Mouse (Mus musculus) myocyte (in vitro differentiated cells): ENCODE measurements around the gene Ehf. TPM values are rescaled to one million over a fixed set of nuclear protein-coding genes. Genes with fewer than 3 reads are reported as not detected.

ENCODE experiments used
- H3K27me3 ChIP-seq: one replicate; pipeline ENCODE4 v1.6.1; 2011; ENCODE audit not compliant: control insufficient read depth, insufficient read depth, insufficient read length
- H3K36me3 ChIP-seq: one replicate; pipeline ENCODE4 v1.6.1; 2011; ENCODE audit not compliant: control insufficient read depth, insufficient read depth
- H3K4me2 ChIP-seq: one replicate; pipeline ENCODE4 v1.6.1; 2011; ENCODE audit warnings: low read depth, control low read depth
- H3K4me3 ChIP-seq: one replicate; pipeline ENCODE4 v1.5.1; 2011; ENCODE audit warnings: mild to moderate bottlenecking, control low read depth, moderate library complexity
- H3K79me2 ChIP-seq: one replicate; pipeline ENCODE4 v1.6.1; 2011; ENCODE audit not compliant: control insufficient read depth, insufficient read depth
- H3ac ChIP-seq: one replicate; pipeline ENCODE4 v1.6.1; 2011; ENCODE audit not compliant: control insufficient read depth, insufficient read length
- CEBPB ChIP-seq: IDR thresholded peaks from 2 replicates; pipeline ENCODE4 v1.6.1; 2011; ENCODE audit warnings: mild to moderate bottlenecking, moderate library complexity; ENCODE audit not compliant: poor library complexity, insufficient read depth, severe bottlenecking
- E2F4 ChIP-seq: IDR thresholded peaks from one replicate; pipeline ENCODE4 v1.6.1; 2011; ENCODE audit warnings: mild to moderate bottlenecking, control low read depth, moderate library complexity; ENCODE audit not compliant: insufficient read depth
- MAX ChIP-seq: IDR thresholded peaks from one replicate; pipeline ENCODE4 v1.6.1; 2011; ENCODE audit warnings: low read depth, mild to moderate bottlenecking, control low read depth
- MYOD1 ChIP-seq, 3 experiments: IDR thresholded peaks; one replicate each; pipeline ENCODE4 v1.6.1; 2011; ENCODE audit warnings: control low read depth in 2 of 3, low read depth in 2 of 3, mild to moderate bottlenecking in 2 of 3, moderate library complexity in 1 of 3; ENCODE audit not compliant: insufficient read length in 2 of 3, control insufficient read depth in 1 of 3
- MYOG ChIP-seq, 3 experiments: IDR thresholded peaks; one replicate each; pipeline ENCODE4 v1.6.1; 2011; ENCODE audit warnings: control low read depth in 2 of 3, low read depth in 2 of 3, mild to moderate bottlenecking in 2 of 3; ENCODE audit not compliant: insufficient read length in 2 of 3, control insufficient read depth in 1 of 3, insufficient read depth in 1 of 3
- POLR2A ChIP-seq: IDR thresholded peaks from one replicate; pipeline ENCODE4 v1.6.1; 2011; ENCODE audit warnings: low read depth, mild to moderate bottlenecking, control low read depth, moderate library complexity; ENCODE audit not compliant: insufficient read length
- POLR2AphosphoS2 ChIP-seq: IDR thresholded peaks from one replicate; pipeline ENCODE4 v1.6.1; 2011; ENCODE audit warnings: low read depth, control low read depth; ENCODE audit not compliant: insufficient read length
- REST ChIP-seq: IDR thresholded peaks from one replicate; pipeline ENCODE4 v1.6.1; 2011; ENCODE audit warnings: mild to moderate bottlenecking, control low read depth, moderate library complexity; ENCODE audit not compliant: insufficient read depth, insufficient read length
- SRF ChIP-seq: IDR thresholded peaks from one replicate; pipeline ENCODE4 v1.6.1; 2011; ENCODE audit warnings: low read depth; ENCODE audit not compliant: control insufficient read depth, insufficient read length
- TCF12 ChIP-seq: IDR thresholded peaks from one replicate; pipeline ENCODE4 v1.6.1; 2011; ENCODE audit warnings: mild to moderate bottlenecking, control low read depth; ENCODE audit not compliant: poor library complexity, insufficient read depth, severe bottlenecking
- TCF3 ChIP-seq: IDR thresholded peaks from one replicate; pipeline ENCODE4 v1.6.1; 2011; ENCODE audit warnings: low read depth, control low read depth; ENCODE audit not compliant: insufficient read length
- USF1 ChIP-seq: IDR thresholded peaks from one replicate; pipeline ENCODE4 v1.6.1; 2011; ENCODE audit warnings: low read depth, mild to moderate bottlenecking, control low read depth, moderate library complexity
- polyA plus RNA-seq: library from polyadenylated mRNA; unstranded; fragments of >200 nt; fragmentation: generic; extraction: Trizol; gene quantifications from one replicate; pipeline ENCODE4 v1.2.1, GENCODE M21; 2012; ENCODE audit warnings: missing spikeins

The Ehf gene
- polyA plus RNA-seq, 1 experiment: not detected

DNA sequence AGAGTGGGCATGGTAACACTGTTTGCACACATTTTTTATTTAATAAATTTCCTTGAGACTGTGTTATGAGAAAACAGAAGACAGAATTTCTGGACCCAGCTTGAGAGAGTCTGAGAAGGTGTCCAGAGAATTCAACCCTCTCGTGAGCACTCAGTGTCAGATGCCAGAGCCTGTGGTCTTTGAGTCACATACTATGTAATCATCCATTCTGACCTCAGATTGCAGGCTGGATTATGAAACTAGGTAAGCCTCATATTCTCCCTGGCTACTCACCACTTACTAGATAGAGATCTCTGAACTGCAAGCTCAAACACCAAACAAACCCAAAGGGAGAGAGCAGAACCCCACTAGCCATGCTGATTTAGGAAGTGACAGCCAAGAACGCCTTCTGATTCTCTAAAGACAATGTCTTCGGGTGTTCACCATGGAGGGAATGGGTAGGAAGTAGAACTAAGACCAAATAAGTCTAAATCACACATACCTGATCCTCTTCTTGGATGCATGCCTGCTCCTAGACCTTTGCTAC lies 28.7 kb upstream of the Ehf start:
- Histone ChIP-seq H3ac (no peak overlapping the region), H3K79me2 (no peaks in the 10 kb centered on the region), H3K27me3 (peaks cover 9% of the 10 kb centered on the region), H3K4me2 (no peak overlapping the region), H3K4me3 (no peak overlapping the region), H3K36me3 (no peaks in the 10 kb centered on the region)
- no peak for TF ChIP-seq MAX
- no peak for TF ChIP-seq REST
- no peak for TF ChIP-seq MYOD1 (IDR thresholded peaks at IDR 0.05; ENCODE audit: control insufficient read depth in 1 of 3, insufficient read length in 2 of 3, low read depth in 2 of 3)
- no peak for TF ChIP-seq SRF

- Histone ChIP-seq H3K79me2 (no peaks in the 10 kb centered on the region), H3K36me3 (no peaks in the 10 kb centered on the region), H3K27me3 (no peaks in the 10 kb centered on the region), H3ac (no peak overlapping the region), H3K4me2 (no peak overlapping the region), H3K4me3 (no peak overlapping the region)
- TF ChIP-seq MAX (no peak), USF1 (no peak), MYOD1 (IDR thresholded peaks at IDR 0.05; ENCODE audit: control insufficient read depth in 1 of 3, insufficient read length in 2 of 3, low read depth in 2 of 3) (no peak)
Measured at GRCm38 (mm10) chr2:103328731-103329130, 25.7 kb upstream of the Ehf start.

GRCm38 (mm10) chr2:103325301-103326048 lies 22.4 kb upstream of the Ehf start:
- no peak for TF ChIP-seq USF1
- Histone ChIP-seq H3K4me2 (no peak overlapping the region), H3K79me2 (no peaks in the 10 kb centered on the region), H3K27me3 (no peaks in the 10 kb centered on the region), H3ac (no peak overlapping the region), H3K4me3 (no peak overlapping the region), H3K36me3 (no peaks in the 10 kb centered on the region)

DNA sequence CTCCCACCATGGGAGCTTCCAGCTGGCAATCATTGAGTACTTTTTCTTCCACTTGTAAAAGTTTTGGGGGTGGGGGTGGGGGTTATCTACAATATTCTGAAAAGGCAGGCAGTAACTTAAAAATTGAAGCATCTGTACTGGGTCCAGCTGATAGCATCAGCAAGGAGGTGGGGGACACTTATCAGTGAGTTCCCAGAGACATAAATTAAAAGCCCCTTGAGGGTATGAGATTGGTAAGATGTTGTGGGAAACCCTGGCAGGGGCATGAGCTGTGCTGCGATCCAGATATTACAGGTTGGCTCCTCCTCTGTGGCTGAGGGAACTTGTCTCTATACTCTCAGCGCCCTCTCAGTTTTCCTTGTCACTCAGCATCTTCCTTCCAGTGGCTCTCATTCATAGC lies 21.2 kb upstream of the Ehf start:
- H3K27me3 ChIP-seq: no peaks in the 10 kb centered on the region
- no peaks in the 10 kb centered on the region for H3K79me2 ChIP-seq
- TF ChIP-seq REST (no peak), TCF3 (no peak), MAX (no peak), TCF12 (no peak), SRF (no peak), CEBPB (no peak), E2F4 (no peak), POLR2AphosphoS2 (no peak), POLR2A (no peak), MYOD1 (IDR thresholded peaks at IDR 0.05; ENCODE audit: control insufficient read depth in 1 of 3, insufficient read length in 2 of 3, low read depth in 2 of 3) (no peak), MYOG (IDR thresholded peaks at IDR 0.05; ENCODE audit: control insufficient read depth in 1 of 3, insufficient read depth in 1 of 3, insufficient read length in 2 of 3, low read depth in 2 of 3) (no peak), USF1 (no peak)
- no peak overlapping the region for H3ac ChIP-seq
- no peak overlapping the region for H3K4me2 ChIP-seq
- H3K36me3 ChIP-seq: no peaks in the 10 kb centered on the region
- no peak overlapping the region for H3K4me3 ChIP-seq

DNA sequence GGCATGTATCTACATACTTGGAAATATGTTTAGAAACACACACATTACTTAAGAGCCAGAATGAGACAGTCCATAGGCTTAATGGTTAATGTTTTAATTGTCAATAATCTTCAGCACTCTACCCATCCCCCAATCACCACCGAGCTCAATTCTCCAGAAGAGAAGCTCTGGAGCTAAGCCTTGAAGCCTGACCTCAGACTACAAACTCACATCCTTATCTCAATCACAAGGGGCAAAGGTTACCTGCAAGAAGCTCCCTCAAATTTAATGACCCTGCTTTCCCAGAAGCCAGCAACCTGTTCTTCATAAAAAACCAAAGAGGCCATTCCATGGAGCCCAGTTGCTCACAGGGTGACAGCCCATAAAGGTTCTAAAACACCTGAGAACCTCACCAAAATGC lies 19.1 kb upstream of the Ehf start:
- H3K4me3 ChIP-seq: no peak overlapping the region
- no peaks in the 10 kb centered on the region for H3K36me3 ChIP-seq
- no peak overlapping the region for H3K4me2 ChIP-seq
- TF ChIP-seq TCF12: no peak
- no peak for TF ChIP-seq POLR2A
- TF ChIP-seq CEBPB: no peak
- no peak for TF ChIP-seq MYOD1 (IDR thresholded peaks at IDR 0.05; ENCODE audit: control insufficient read depth in 1 of 3, insufficient read length in 2 of 3, low read depth in 2 of 3)
- TF ChIP-seq REST: no peak
- no peak for TF ChIP-seq SRF
- TF ChIP-seq MYOG (IDR thresholded peaks at IDR 0.05; ENCODE audit: control insufficient read depth in 1 of 3, insufficient read depth in 1 of 3, insufficient read length in 2 of 3, low read depth in 2 of 3): no peak
- TF ChIP-seq POLR2AphosphoS2: no peak
- TF ChIP-seq MAX: no peak
- no peak for TF ChIP-seq USF1
- no peak for TF ChIP-seq E2F4
- TF ChIP-seq TCF3: no peak
- no peaks in the 10 kb centered on the region for H3K79me2 ChIP-seq
- no peaks in the 10 kb centered on the region for H3K27me3 ChIP-seq
- H3ac ChIP-seq: no peak overlapping the region
